Mouse (Mus musculus): ENCODE data around the gene Sp7. TPM values are rescaled to one million over a fixed set of nuclear protein-coding genes. Genes with fewer than 3 reads are reported as not detected.

Sp7 gene
- polyA plus RNA-seq, 1 experiment from 2014 or later, result 1.3 TPM

Other genes starting within 250 kb of the Sp7 start
- 19.0 and 22.4 TPM in 2 replicates for gene Spryd3, start 230.9 kb downstream of the Sp7 start, polyA plus RNA-seq (2015; fragmentation: Nextera tagmentation; extraction: Ambion mirVana)
- gene Igfbp6, start 222.8 kb downstream of the Sp7 start, polyA plus RNA-seq (2015; fragmentation: Nextera tagmentation; extraction: Ambion mirVana), result 33.0 and 33.9 TPM in 2 replicates
- gene Soat2, start 216.7 kb downstream of the Sp7 start, polyA plus RNA-seq (2015; fragmentation: Nextera tagmentation; extraction: Ambion mirVana), result 0.40 and 0.41 TPM in 2 replicates
- 82.1 and 88.7 TPM in 2 replicates for gene Zfp740, start 163.9 kb downstream of the Sp7 start, polyA plus RNA-seq (2015; fragmentation: Nextera tagmentation; extraction: Ambion mirVana)
- gene Csad, start 162.5 kb downstream of the Sp7 start, polyA plus RNA-seq (2015; fragmentation: Nextera tagmentation; extraction: Ambion mirVana), result 131 and 153 TPM in 2 replicates
- 1.4 and 1.9 TPM in 2 replicates for gene Itgb7, start 135.2 kb downstream of the Sp7 start, polyA plus RNA-seq (2015; fragmentation: Nextera tagmentation; extraction: Ambion mirVana)
- 31.9 and 35.4 TPM in 2 replicates for gene Rarg, start 109.7 kb downstream of the Sp7 start, polyA plus RNA-seq (2015; fragmentation: Nextera tagmentation; extraction: Ambion mirVana)
- gene Gm9918, start 96.6 kb downstream of the Sp7 start, polyA plus RNA-seq (2015; fragmentation: Nextera tagmentation; extraction: Ambion mirVana), result 0.36 and 0.89 TPM in 2 replicates
- 76.5 and 78.8 TPM in 2 replicates for gene Mfsd5, start 87.7 kb downstream of the Sp7 start, polyA plus RNA-seq (2015; fragmentation: Nextera tagmentation; extraction: Ambion mirVana)
- 31.4 and 33.6 TPM in 2 replicates for gene Espl1, start 70.9 kb downstream of the Sp7 start, polyA plus RNA-seq (2015; fragmentation: Nextera tagmentation; extraction: Ambion mirVana)
- 376 and 377 TPM in 2 replicates for gene Pfdn5, start 41.1 kb downstream of the Sp7 start, polyA plus RNA-seq (2015; fragmentation: Nextera tagmentation; extraction: Ambion mirVana)
- 118 and 120 TPM in 2 replicates for gene Myg1, start 35.5 kb downstream of the Sp7 start, polyA plus RNA-seq (2015; fragmentation: Nextera tagmentation; extraction: Ambion mirVana)
- 89.2 and 91.7 TPM in 2 replicates for gene Aaas, start 16.4 kb downstream of the Sp7 start, polyA plus RNA-seq (2015; fragmentation: Nextera tagmentation; extraction: Ambion mirVana)
- 10.6 and 11.3 TPM in 2 replicates for gene Sp1, start 39.0 kb upstream of the Sp7 start, polyA plus RNA-seq (2015; fragmentation: Nextera tagmentation; extraction: Ambion mirVana)
- 1.7 and 2.0 TPM in 2 replicates for gene Amhr2, start 78.2 kb upstream of the Sp7 start, polyA plus RNA-seq (2015; fragmentation: Nextera tagmentation; extraction: Ambion mirVana)
- gene Prr13, start 91.8 kb upstream of the Sp7 start, polyA plus RNA-seq (2015; fragmentation: Nextera tagmentation; extraction: Ambion mirVana), result 81.5 and 94.9 TPM in 2 replicates
- gene Pcbp2, start 103.4 kb upstream of the Sp7 start, polyA plus RNA-seq (2015; fragmentation: Nextera tagmentation; extraction: Ambion mirVana), result 209 and 212 TPM in 2 replicates
- gene Gm10337, start 136.5 kb upstream of the Sp7 start, polyA plus RNA-seq (2015; fragmentation: Nextera tagmentation; extraction: Ambion mirVana), result 6.7 TPM in 1 of 2 replicates, not detected in the other
- 17.2 and 19.5 TPM in 2 replicates for gene Map3k12, start 149.9 kb upstream of the Sp7 start, polyA plus RNA-seq (2015; fragmentation: Nextera tagmentation; extraction: Ambion mirVana)
- gene Tarbp2, start 151.0 kb upstream of the Sp7 start, polyA plus RNA-seq (2015; fragmentation: Nextera tagmentation; extraction: Ambion mirVana), result 95.6 and 99.3 TPM in 2 replicates
- gene Npff, start 157.8 kb upstream of the Sp7 start, polyA plus RNA-seq (2015; fragmentation: Nextera tagmentation; extraction: Ambion mirVana), result 2.0 and 2.9 TPM in 2 replicates